Mouse (Mus musculus): ENCODE data around the gene Cnih2.

DNA sequence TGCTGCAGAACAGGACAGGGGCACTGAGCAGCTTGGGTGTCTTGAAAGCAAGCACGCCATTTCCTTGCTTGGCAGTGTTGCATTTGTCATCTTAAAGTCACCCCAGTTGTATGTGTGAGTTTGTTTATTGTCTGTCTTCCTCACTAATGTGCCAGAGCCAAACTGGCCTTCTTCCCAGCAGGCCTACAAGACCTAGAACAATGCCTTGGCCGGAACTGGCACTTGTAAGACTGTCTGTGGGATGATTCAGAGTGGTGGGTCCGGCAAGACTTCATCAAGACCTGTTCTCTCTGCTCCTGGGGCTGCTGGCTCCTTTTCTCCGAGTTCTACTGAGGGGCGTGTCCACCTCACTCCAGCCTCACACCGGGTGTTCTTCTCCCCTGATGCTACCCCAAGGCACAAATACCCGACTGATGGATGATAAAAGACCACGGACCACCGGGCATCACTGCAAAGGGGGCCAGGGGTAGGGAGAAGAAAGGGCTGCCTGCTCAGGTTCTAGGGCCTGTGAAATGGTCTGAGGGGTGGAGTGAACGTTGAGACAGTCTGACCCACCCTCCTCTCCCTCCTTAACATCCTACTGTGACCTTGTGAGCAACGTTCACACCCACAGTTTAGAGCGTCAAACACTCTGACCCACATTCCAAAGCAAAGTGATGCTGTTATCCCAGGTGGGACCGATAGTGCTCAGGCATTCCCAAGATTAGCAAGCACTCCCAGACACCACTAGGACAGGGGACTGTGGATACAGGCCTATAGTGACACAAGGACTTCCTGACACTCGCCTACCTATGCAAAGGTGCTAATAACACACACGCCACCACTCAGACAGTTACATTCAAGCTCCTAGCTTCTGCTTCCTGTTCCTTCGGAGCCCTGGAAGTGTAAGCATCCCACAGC, 40.2 kb downstream of the Cnih2 start:
- TF ChIP-seq POLR2A (IDR thresholded peaks at IDR 0.05; ENCODE audit: insufficient read depth, low read depth, low read length) (no peak), EP300 (IDR thresholded peaks at IDR 0.05; ENCODE audit: insufficient read depth, low read depth, low read length) (no peak)

Data from heart, adult 2 months (tissue).